ENCODE assay signal across 10 mouse cellular contexts in genomic region chr10:3507484-3508221, GRCm38 (mm10). TPM values are rescaled to one million over a fixed set of nuclear protein-coding genes. Genes with fewer than 3 reads are reported as not detected.
DNase-seq lines count a peak whose midpoint lies in the region; ATAC-seq and TF ChIP-seq lines count a peak whose summit lies in the region.
"Had no signal": no experiment of that assay in that cellular context is flagged by ENCODE, and none has a peak within 500 bp of the region (broad histone marks: within the 10 kb centered on the region; RNA-seq: fewer than 3 reads in every experiment).

No protein-coding gene starts in this region.

- H3K4me3 ChIP-seq in cerebellum, adult 2 months (replicated peaks; ENCODE audit: insufficient read depth, low read depth, low read length): no peak overlapping the region
- no peak overlapping the region for H3K4me3 ChIP-seq in heart, embryonic 12.5 days
- H3K4me3 ChIP-seq in kidney, embryonic 15.5 days (replicated peaks): no peak overlapping the region
- H3K4me3 ChIP-seq in limb, embryonic 14.5 days (replicated peaks; ENCODE audit: low read length): no peak overlapping the region
- H3K4me3 ChIP-seq: myocyte had no signal

- no peak overlapping the region for H3K9ac ChIP-seq in heart, embryonic 12.5 days
- H3K9ac ChIP-seq in kidney, embryonic 15.5 days: no peak overlapping the region
- no peak overlapping the region for H3K9ac ChIP-seq in limb, embryonic 14.5 days (ENCODE audit: low read depth, low read length, severe bottlenecking)

- no peak for TF ChIP-seq CTCF in cerebellum, adult 2 months (IDR thresholded peaks at IDR 0.05; ENCODE audit: borderline replicate concordance, insufficient read depth, low read depth, low read length)
- TF ChIP-seq CTCF in brain, embryonic 14.5 days (IDR thresholded peaks at IDR 0.05; ENCODE audit: borderline replicate concordance, extremely low read depth, insufficient read depth, insufficient read length): no peak

- no peak overlapping the region for H3K27ac ChIP-seq in cerebellum, adult 2 months (ENCODE audit: insufficient read depth, low read length)
- H3K27ac ChIP-seq in heart, embryonic 12.5 days (ENCODE audit: poor library complexity, severe bottlenecking): peak overlapping the region; percentile 68
- no peak overlapping the region for H3K27ac ChIP-seq in kidney, embryonic 15.5 days
- no peak overlapping the region; the same call in 1 of the 2 replicates for H3K27ac ChIP-seq in limb, embryonic 14.5 days (replicated peaks; ENCODE audit: low read depth, low read length)

- ATAC-seq in cerebellum, adult (ENCODE audit: insufficient number of reproducible peaks, low FRiP score, low TSS enrichment): no peak
- ATAC-seq in heart, embryonic 12.5 days (ENCODE audit: insufficient number of reproducible peaks, low FRiP score): peak; percentile 84
- peak; percentile 54; the same call in 1 of the 2 replicates for ATAC-seq in kidney, embryonic 15.5 days (replicated peaks; ENCODE audit: low FRiP score)
- peak; percentile 88 for ATAC-seq in limb, embryonic 14.5 days (ENCODE audit: low FRiP score, low read depth)

- H3K9me3 ChIP-seq in heart, embryonic 12.5 days (replicated peaks): 0 out of 2 replicates have a peak, but pooled peaks cover 4% of the 10 kb centered on the region
- H3K9me3 ChIP-seq in kidney, embryonic 15.5 days (replicated peaks): no peaks in the 10 kb centered on the region
- H3K9me3 ChIP-seq in limb, embryonic 14.5 days (ENCODE audit: control insufficient read depth, low read length): peaks cover 2% of the 10 kb centered on the region; the same call in 1 of the 2 replicates

- no peak overlapping the region for H3K4me2 ChIP-seq in heart, embryonic 12.5 days
- H3K4me2 ChIP-seq in kidney, embryonic 15.5 days: no peak overlapping the region
- no peak overlapping the region for H3K4me2 ChIP-seq in limb, embryonic 14.5 days (replicated peaks; ENCODE audit: low read depth, low read length, severe bottlenecking)

- DNase-seq in cerebellum, adult 2 months: peak; percentile 30 to 33
- peak; percentile 91 for DNase-seq in brain, embryonic 14.5 days (ENCODE audit: low read depth)
- DNase-seq in limb, embryonic 14.5 days (ENCODE audit: low spot score): peak; percentile 86
- DNase-seq in ovary, postnatal 14 days (ENCODE audit: low spot score): peak; percentile 63
- DNase-seq in thymus, postnatal 10 days (ENCODE audit: low spot score in 2 of 2): no peak

- no peaks in the 10 kb centered on the region for H3K4me1 ChIP-seq in cerebellum, adult 2 months (ENCODE audit: control insufficient read depth, insufficient read depth, low read length)
- peaks cover 40% of the 10 kb centered on the region for H3K4me1 ChIP-seq in heart, embryonic 12.5 days (replicated peaks)
- H3K4me1 ChIP-seq in kidney, embryonic 15.5 days: peaks cover 8% of the 10 kb centered on the region
- peaks cover 12% of the 10 kb centered on the region for H3K4me1 ChIP-seq in limb, embryonic 14.5 days (ENCODE audit: control insufficient read depth, insufficient read depth, low read length)

- no peaks in the 10 kb centered on the region for H3K36me3 ChIP-seq in heart, embryonic 12.5 days
- no peaks in the 10 kb centered on the region for H3K36me3 ChIP-seq in kidney, embryonic 15.5 days
- no peaks in the 10 kb centered on the region for H3K36me3 ChIP-seq in limb, embryonic 14.5 days (ENCODE audit: control insufficient read depth, insufficient read depth, low read length)

- H3K27me3 ChIP-seq in cerebellum, adult 2 months (ENCODE audit: control insufficient read depth, insufficient read depth, low read length): no peaks in the 10 kb centered on the region
- no peaks in the 10 kb centered on the region for H3K27me3 ChIP-seq in heart, embryonic 12.5 days (replicated peaks)
- H3K27me3 ChIP-seq in kidney, embryonic 15.5 days: no peaks in the 10 kb centered on the region
- H3K27me3 ChIP-seq in limb, embryonic 14.5 days (ENCODE audit: control insufficient read depth, insufficient read depth, low read length): no peaks in the 10 kb centered on the region

- 56% methylated on average over 8 of the region's 8 CpGs for WGBS in cerebellum, adult 2 months
- WGBS in heart, embryonic 12.5 days: 36% methylated on average over 8 of the region's 8 CpGs
- WGBS in kidney, embryonic 15.5 days: 50% methylated on average over 8 of the region's 8 CpGs
- 29% methylated on average over 8 of the region's 8 CpGs for WGBS in limb, embryonic 14.5 days

- no peak for TF ChIP-seq POLR2A in cerebellum, adult 2 months (IDR thresholded peaks at IDR 0.05; ENCODE audit: borderline replicate concordance, insufficient read depth, low read length)
- TF ChIP-seq POLR2A in brain, embryonic 14.5 days (IDR thresholded peaks at IDR 0.05; ENCODE audit: borderline replicate concordance, extremely low read depth, insufficient read depth, insufficient read length, poor library complexity, severe bottlenecking): no peak
- no peak for TF ChIP-seq POLR2A in limb, embryonic 14.5 days (IDR thresholded peaks at IDR 0.05; ENCODE audit: borderline replicate concordance, extremely low read depth, insufficient read depth, insufficient read length)

RNA-seq across cellular contexts. Expression of gene Iyd, which starts 32.4 kb away (rescaled TPM):
- 0.52 and 0.59 TPM in 2 replicates for polyA plus RNA-seq in cerebellum, adult 2 months (2012; rRNA removed)
- 0.20 and 0.30 TPM in 2 replicates for polyA plus RNA-seq in brain, embryonic 14.5 days (2012; rRNA removed)
- polyA plus RNA-seq in heart, embryonic 12.5 days (2016; fragmentation: Nextera tagmentation; extraction: Ambion mirVana): 0.42 and 0.49 TPM in 2 replicates
- 5.1 and 5.2 TPM in 2 replicates for polyA plus RNA-seq in kidney, embryonic 15.5 days (2015; fragmentation: Nextera tagmentation; extraction: Ambion mirVana)
- polyA plus RNA-seq in limb, embryonic 14.5 days (2012; rRNA removed): 0.20 TPM in 2 replicates
- polyA plus RNA-seq in limb, embryonic 14.5 days (2014; fragmentation: Nextera tagmentation; extraction: Ambion mirVana): 0.88 and 1.6 TPM in 2 replicates
- polyA plus RNA-seq: C2C12, myocyte had no signal

Comparison
In these comparisons a context has a peak if more than half of its experiments do, and no peak if none do; other contexts are left out.
1. DNase-seq: peak in cerebellum, adult 2 months (2 of 2), brain, embryonic 14.5 days (single experiment), limb, embryonic 14.5 days (single experiment) and ovary, postnatal 14 days (single experiment); none in thymus, postnatal 10 days (0 of 2).